Mouse (Mus musculus): Measurements from ENCODE around the gene Defb23.

DNA sequence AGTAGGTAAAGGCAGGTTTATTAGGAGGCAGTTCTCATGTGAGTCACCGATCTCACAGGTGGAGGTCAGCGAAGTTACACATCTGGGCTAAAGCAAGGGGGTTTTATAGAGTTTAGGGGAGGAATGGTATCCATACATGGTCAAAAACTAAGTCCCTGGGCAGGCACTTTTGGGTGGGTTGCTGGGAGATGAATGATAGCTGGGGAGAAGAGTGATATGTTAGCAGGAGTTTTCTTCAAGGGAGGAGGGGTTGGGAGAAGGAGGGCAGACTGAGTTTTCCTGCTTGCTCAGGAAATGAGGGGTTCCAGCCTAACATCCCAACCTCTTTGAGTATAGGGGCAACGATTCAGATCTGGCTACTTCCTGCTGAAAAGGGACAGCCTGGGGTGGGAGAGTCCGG is 49.1 kb downstream of the Defb23 start, which contains the start of gene 6820408C15Rik:
- TF ChIP-seq GATA1 (IDR thresholded peaks at IDR 0.05; ENCODE audit: borderline replicate concordance, low read length) (no peak), FLI1 (IDR thresholded peaks at IDR 0.05; ENCODE audit: low read length) (no peak)

Measured in megakaryocyte, embryonic 14.5 days (primary cell).